In the genomic region with DNA sequence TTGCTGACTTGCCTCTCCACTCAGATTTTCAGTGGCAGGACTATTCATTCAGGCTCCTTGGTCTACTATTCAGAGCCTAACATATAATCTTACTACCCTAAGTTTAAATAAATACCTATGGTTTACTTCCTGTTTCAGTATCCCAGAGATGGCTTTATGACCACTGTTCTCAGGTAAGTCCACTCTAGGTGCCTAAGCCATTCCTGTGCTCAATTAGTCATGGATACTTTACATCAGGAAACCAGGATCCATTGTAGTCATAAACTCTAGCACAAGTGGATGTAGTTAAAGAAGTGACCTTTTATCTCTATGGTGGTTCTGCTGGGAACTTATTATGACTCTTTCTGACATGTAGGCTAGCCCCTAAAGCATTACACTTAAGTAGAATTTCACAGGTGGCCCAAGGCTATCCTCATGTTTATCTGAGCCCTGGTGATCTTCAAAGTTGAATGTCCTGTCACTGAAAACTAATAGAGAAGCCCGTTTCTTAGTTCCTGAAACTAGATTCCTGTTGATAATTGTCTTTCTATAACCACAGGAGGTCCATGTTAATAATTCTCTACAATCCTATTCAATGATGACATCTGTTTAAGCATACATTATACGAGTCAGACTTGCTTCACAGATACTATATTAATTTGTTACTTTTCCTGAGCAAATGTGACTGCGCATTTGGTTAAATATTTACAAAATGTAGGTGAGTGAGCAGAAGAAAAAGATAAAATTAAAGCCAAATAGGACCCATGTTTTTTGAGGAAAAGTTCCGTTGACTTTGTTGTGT, we compare ENCODE assay signal across 30 mouse cellular contexts.
DNase-seq lines count a peak whose midpoint lies in the region; ATAC-seq and TF ChIP-seq lines count a peak whose summit lies in the region.
"Had no signal": no experiment of that assay in that cellular context is flagged by ENCODE, and none has a peak within 500 bp of the region (broad histone marks: within the 10 kb centered on the region; RNA-seq: fewer than 3 reads in every experiment).

No protein-coding gene starts in this region.

- no peak overlapping the region for H3K9ac ChIP-seq in kidney, embryonic 16.5 days (replicated peaks; ENCODE audit: low read length)
- no peak overlapping the region for H3K9ac ChIP-seq in intestine, embryonic 14.5 days (ENCODE audit: low read length)
- H3K9ac ChIP-seq in intestine, postnatal 0 days (ENCODE audit: low read depth, low read length), result no peak overlapping the region
- H3K9ac ChIP-seq: embryonic facial prominence, embryonic 13.5 days; forebrain, embryonic 12.5 days; forebrain, embryonic 15.5 days; heart, embryonic 13.5 days had no signal

- CTCF ChIA-PET in Patski (lab: Charles Lee), result no interaction called here

- H3K36me3 ChIP-seq in kidney, embryonic 16.5 days (ENCODE audit: insufficient read depth, low read length), result no peaks in the 10 kb centered on the region
- no peaks in the 10 kb centered on the region for H3K36me3 ChIP-seq in kidney, adult 2 months (ENCODE audit: control insufficient read depth, insufficient read depth, low read length)
- no peaks in the 10 kb centered on the region for H3K36me3 ChIP-seq in intestine, embryonic 14.5 days (ENCODE audit: control insufficient read depth, insufficient read depth, low read length)
- no peaks in the 10 kb centered on the region for H3K36me3 ChIP-seq in intestine, postnatal 0 days (ENCODE audit: control insufficient read depth, insufficient read depth)
- H3K36me3 ChIP-seq: embryonic facial prominence, embryonic 10.5 days; embryonic facial prominence, embryonic 13.5 days; forebrain, embryonic 12.5 days; forebrain, embryonic 15.5 days; G1E; heart, embryonic 10.5 days; heart, embryonic 13.5 days had no signal

- TF ChIP-seq POLR2A in kidney, adult 2 months (IDR thresholded peaks at IDR 0.05; ENCODE audit: low read depth, low read length), result no peak

- no peak overlapping the region for H3K4me3 ChIP-seq in kidney, embryonic 16.5 days (ENCODE audit: low read length)
- H3K4me3 ChIP-seq in kidney, adult 2 months (ENCODE audit: insufficient read depth, low read depth, low read length), result no peak overlapping the region
- H3K4me3 ChIP-seq in intestine, embryonic 14.5 days (ENCODE audit: low read depth, low read length), result no peak overlapping the region
- no peak overlapping the region for H3K4me3 ChIP-seq in intestine, postnatal 0 days (ENCODE audit: low read depth, low read length)
- H3K4me3 ChIP-seq: embryonic facial prominence, embryonic 10.5 days; embryonic facial prominence, embryonic 13.5 days; erythroblast, embryonic 14.5 days; forebrain, embryonic 12.5 days; forebrain, embryonic 15.5 days; heart, adult 2 months; heart, embryonic 10.5 days; heart, embryonic 13.5 days had no signal

- no peaks in the 10 kb centered on the region for H3K9me3 ChIP-seq in kidney, embryonic 16.5 days (ENCODE audit: low read length)
- no peaks in the 10 kb centered on the region for H3K9me3 ChIP-seq in intestine, embryonic 14.5 days (ENCODE audit: control insufficient read depth, low read length)
- H3K9me3 ChIP-seq in intestine, postnatal 0 days (ENCODE audit: control insufficient read depth), result no peaks in the 10 kb centered on the region
- H3K9me3 ChIP-seq: embryonic facial prominence, embryonic 10.5 days; embryonic facial prominence, embryonic 13.5 days; forebrain, embryonic 12.5 days; forebrain, embryonic 15.5 days; G1E; heart, embryonic 10.5 days; heart, embryonic 13.5 days had no signal

- H3K27ac ChIP-seq in kidney, embryonic 16.5 days (ENCODE audit: low read length), result 0 out of 2 replicates have a peak overlapping the region, but pooled peaks have one; percentile 1
- no peak overlapping the region for H3K27ac ChIP-seq in kidney, adult 2 months (ENCODE audit: insufficient read depth, low read depth, low read length)
- H3K27ac ChIP-seq in intestine, embryonic 14.5 days (ENCODE audit: low read depth), result no peak overlapping the region
- H3K27ac ChIP-seq in intestine, postnatal 0 days (ENCODE audit: low read depth, low read length), result peak overlapping the region; percentile 5; the same call in 1 of the 2 replicates
- H3K27ac ChIP-seq: embryonic facial prominence, embryonic 10.5 days; embryonic facial prominence, embryonic 13.5 days; forebrain, embryonic 12.5 days; heart, adult 2 months; heart, embryonic 10.5 days; heart, embryonic 13.5 days; hindbrain, postnatal 0 days had no signal

- in situ Hi-C loops in Patski (cut with MboI; ENCODE audit: low pct_unique_long_range_greater_than_20kb), result no loop called here

- H3K4me1 ChIP-seq in kidney, embryonic 16.5 days (ENCODE audit: insufficient read depth, low read length), result 0 out of 2 replicates have a peak, but pooled peaks cover 4% of the 10 kb centered on the region
- no peaks in the 10 kb centered on the region for H3K4me1 ChIP-seq in kidney, adult 2 months (ENCODE audit: control insufficient read depth, insufficient read depth, low read length)
- H3K4me1 ChIP-seq in intestine, embryonic 14.5 days (replicated peaks; ENCODE audit: control insufficient read depth, insufficient read depth, low read length), result no peaks in the 10 kb centered on the region
- no peaks in the 10 kb centered on the region for H3K4me1 ChIP-seq in intestine, postnatal 0 days (replicated peaks; ENCODE audit: control insufficient read depth, insufficient read depth, low read length)
- H3K4me1 ChIP-seq: embryonic facial prominence, embryonic 10.5 days; embryonic facial prominence, embryonic 13.5 days; forebrain, embryonic 12.5 days; forebrain, embryonic 15.5 days; heart, embryonic 10.5 days; heart, embryonic 13.5 days had no signal

- peak; percentile 51; the same call in 1 of the 2 replicates for ATAC-seq in kidney, embryonic 16.5 days (ENCODE audit: low FRiP score, low TSS enrichment)
- peak; percentile 62 for ATAC-seq in Patski
- peak; percentile 47; the same call in 1 of the 2 replicates for ATAC-seq in intestine, embryonic 14.5 days (replicated peaks; ENCODE audit: low FRiP score, low TSS enrichment, low read depth)
- ATAC-seq in intestine, postnatal 0 days, result peak; percentile 96
- ATAC-seq: hindbrain, postnatal 0 days had no signal

- POLR2A ChIA-PET in Patski (lab: Charles Lee), result no interaction called here

- no peak for DNase-seq in kidney, adult 2 months
- DNase-seq in Patski (ENCODE audit: low read depth, low spot score), result no peak
- no peak for DNase-seq in intestine, embryonic 14.5 days (ENCODE audit: low spot score)
- DNase-seq in adrenal gland, postnatal 25 days, result no peak
- DNase-seq in thymus, postnatal 0 days (ENCODE audit: low spot score), result no peak
- DNase-seq: adrenal gland, adult 2 months; adrenal gland, postnatal 14 days; B cell, adult 2 months; cerebellum, adult 11-12 months; cerebellum, adult 8-10 months; cerebellum, postnatal 10 days; cerebellum, postnatal 36 days; embryo, embryonic 11 days; gastrocnemius, postnatal 10 days; gastrocnemius, postnatal 36 days; heart, adult 2 months; heart, postnatal 14 days; heart, postnatal 4 days had no signal

- WGBS in kidney, embryonic 16.5 days, result 68% methylated on average over 4 of the region's 4 CpGs
- 43% methylated on average over 4 of the region's 4 CpGs for WGBS in kidney, adult 2 months
- 45% methylated on average over 4 of the region's 4 CpGs for WGBS in intestine, embryonic 14.5 days
- 24% methylated on average over 4 of the region's 4 CpGs for WGBS in intestine, postnatal 0 days

- no peak overlapping the region for H3K4me2 ChIP-seq in kidney, embryonic 16.5 days (replicated peaks; ENCODE audit: low read depth, low read length)
- H3K4me2 ChIP-seq in intestine, embryonic 14.5 days (ENCODE audit: low read length), result no peak overlapping the region
- no peak overlapping the region for H3K4me2 ChIP-seq in intestine, postnatal 0 days (replicated peaks; ENCODE audit: low read depth)
- H3K4me2 ChIP-seq: embryonic facial prominence, embryonic 13.5 days; forebrain, embryonic 12.5 days; forebrain, embryonic 15.5 days; heart, embryonic 13.5 days had no signal

- no peak for TF ChIP-seq CTCF in kidney, adult 2 months (conservative IDR thresholded peaks at IDR 0.05; ENCODE audit: insufficient read depth, insufficient read length, low read depth, low read length)
- no peak for TF ChIP-seq CTCF in Patski (IDR thresholded peaks at IDR 0.05)
- TF ChIP-seq CTCF in intestine, postnatal 0 days (IDR thresholded peaks at IDR 0.05; ENCODE audit: low read depth), result no peak

- no peaks in the 10 kb centered on the region for H3K27me3 ChIP-seq in kidney, embryonic 16.5 days (ENCODE audit: insufficient read depth, low read length)
- no peaks in the 10 kb centered on the region for H3K27me3 ChIP-seq in kidney, adult 2 months (replicated peaks; ENCODE audit: control insufficient read depth, insufficient read depth, low read length)
- H3K27me3 ChIP-seq in Patski, result no peaks in the 10 kb centered on the region
- H3K27me3 ChIP-seq in intestine, embryonic 14.5 days (replicated peaks; ENCODE audit: control insufficient read depth, insufficient read depth, low read length), result no peaks in the 10 kb centered on the region
- no peaks in the 10 kb centered on the region for H3K27me3 ChIP-seq in intestine, postnatal 0 days (replicated peaks; ENCODE audit: control insufficient read depth, insufficient read depth, low read length)
- H3K27me3 ChIP-seq: CH12.LX; embryonic facial prominence, embryonic 13.5 days; forebrain, embryonic 12.5 days; forebrain, embryonic 15.5 days; heart, embryonic 13.5 days had no signal

Comparison
In these comparisons a context has a peak if more than half of its experiments do, and no peak if none do; other contexts are left out.
1. H3K27ac ChIP-seq: peak in kidney, embryonic 16.5 days (single experiment) and intestine, postnatal 0 days (single experiment); none in kidney, adult 2 months (single experiment) and intestine, embryonic 14.5 days (single experiment).
2. Peak in every context shown above with its lines, with median percentiles within 50 percentile points of each other: ATAC-seq.